Mouse (Mus musculus) olfactory bulb, adult 2 months (tissue): Measurements from ENCODE around the gene Slc17a6.
"Not testable (repeated sequence)": the region's sequence is repeated elsewhere in the genome, so short reads cannot be mapped to it uniquely, and the experiment has no call there.

Experiments
- CTCF ChIP-seq: fragments of 200-500 bp; IDR thresholded peaks from 2 replicates; pipeline ENCODE4 v1.5.1; 2012; ENCODE audit warnings: low read depth, mild to moderate bottlenecking, low read length, moderate library complexity; ENCODE audit not compliant: insufficient read depth
- POLR2A ChIP-seq: fragments of 200-500 bp; IDR thresholded peaks from 2 replicates; pipeline ENCODE4 v1.6.1; 2012; ENCODE audit warnings: mild to moderate bottlenecking, low read depth, low read length, moderate library complexity; ENCODE audit not compliant: insufficient read depth

DNA sequence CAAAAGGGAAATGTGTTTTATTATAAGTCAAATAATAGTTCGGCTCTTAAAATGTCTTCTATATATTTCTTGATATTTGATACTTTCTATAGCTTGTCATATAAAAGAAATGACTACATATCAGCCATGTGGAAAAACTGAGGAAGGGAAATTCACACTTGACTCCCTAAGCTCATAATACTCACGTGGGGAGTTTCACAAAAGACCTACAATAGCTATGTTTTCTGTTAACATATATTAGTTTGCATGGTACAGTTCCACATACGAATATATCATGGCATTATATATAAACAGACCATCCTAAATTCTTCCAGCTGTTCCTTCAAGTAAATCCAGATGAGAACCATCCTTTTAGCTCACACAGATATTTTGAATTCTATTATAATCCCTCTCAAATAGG, 88.5 kb downstream of the Slc17a6 start:
- not testable (repeated sequence) for TF ChIP-seq CTCF, POLR2A
